Mouse (Mus musculus) liver, embryonic 11.5 days (tissue): ENCODE measurements at regions not wholly inside any gene's neighbourhood (a gene's known extent, or its start where the extent isn't known, plus 50 kb on each side); places are given as distances from the start of the nearest gene placed in this dataset.

Experiments
- ATAC-seq: fragments of 200-750 bp; cut with Nextera tagmentation; replicated peaks from 2 replicates; pipeline ENCODE4 v1.8.0; 2017; ENCODE audit warnings: moderate number of reproducible peaks, mild to moderate bottlenecking, moderate TSS enrichment, moderate library complexity; ENCODE audit not compliant: low FRiP score
- DNase-seq: peaks from one replicate; pipeline ENCODE4 v3.0.0-alpha.2; 2017; ENCODE audit warnings: low spot score
- H3K27ac ChIP-seq: fragments of 300-500 bp; sonication (generic); 2 replicates; pipeline ENCODE4 v1.5.1; 2014; ENCODE audit warnings: mild to moderate bottlenecking, low read depth, low read length, control low read depth
- H3K27me3 ChIP-seq: fragments of 300-500 bp; sonication (generic); replicated peaks from 2 replicates; pipeline ENCODE4 v1.6.1; 2014; ENCODE audit warnings: low read length, mixed read lengths; ENCODE audit not compliant: control insufficient read depth, insufficient read depth
- H3K36me3 ChIP-seq: fragments of 300-500 bp; sonication (generic); 2 replicates; pipeline ENCODE4 v1.6.1; 2014; ENCODE audit warnings: mild to moderate bottlenecking, low read length, moderate library complexity, mixed read lengths; ENCODE audit not compliant: control insufficient read depth, insufficient read depth
- H3K4me1 ChIP-seq: fragments of 300-500 bp; sonication (generic); replicated peaks from 2 replicates; pipeline ENCODE4 v1.6.1; 2014; ENCODE audit warnings: low read length, mixed read lengths; ENCODE audit not compliant: control insufficient read depth, insufficient read depth
- H3K4me2 ChIP-seq: fragments of 300-500 bp; sonication (generic); 2 replicates; pipeline ENCODE4 v1.6.1; 2014; ENCODE audit warnings: mild to moderate bottlenecking, control low read depth, moderate library complexity
- H3K4me3 ChIP-seq: fragments of 300-500 bp; sonication (generic); 2 replicates; pipeline ENCODE4 v1.5.1; 2014; ENCODE audit warnings: low read depth, low read length, control low read depth
- H3K9ac ChIP-seq: fragments of 300-500 bp; sonication (generic); 2 replicates; pipeline ENCODE4 v1.6.1; 2014; ENCODE audit warnings: low read depth, low read length, control low read depth
- H3K9me3 ChIP-seq: fragments of 300-500 bp; sonication (generic); 2 replicates; pipeline ENCODE4 v1.6.1; 2016; ENCODE audit warnings: low read length, inconsistent platforms, mixed read lengths; ENCODE audit not compliant: control insufficient read depth
- WGBS: fragments of 180-500 bp; shearing (Covaris S2); extraction: QIAGEN DNeasy Blood & Tissue Kit; methylation state at CpG from one replicate; pipeline ENCODE4 v1.1.7; 2014; 5-methylcytosine and 5-hydroxymethylcytosine counted together

- H3K27me3 ChIP-seq, result no peaks in the 10 kb centered on the region
- no peaks in the 10 kb centered on the region for H3K4me1 ChIP-seq
- no peak overlapping the region for H3K4me2 ChIP-seq
- no peak for DNase-seq
- H3K36me3 ChIP-seq, result no peaks in the 10 kb centered on the region
- no peak overlapping the region for H3K27ac ChIP-seq
- H3K9ac ChIP-seq, result no peak overlapping the region
- no peaks in the 10 kb centered on the region for H3K9me3 ChIP-seq
- no peak for ATAC-seq
- 72% methylated on average over 20 of the region's 20 CpGs for WGBS
- no peak overlapping the region for H3K4me3 ChIP-seq
Observed at GRCm38 (mm10) chr13:63627184-63627893, 53.9 kb upstream of the Ptch1 start.

DNA sequence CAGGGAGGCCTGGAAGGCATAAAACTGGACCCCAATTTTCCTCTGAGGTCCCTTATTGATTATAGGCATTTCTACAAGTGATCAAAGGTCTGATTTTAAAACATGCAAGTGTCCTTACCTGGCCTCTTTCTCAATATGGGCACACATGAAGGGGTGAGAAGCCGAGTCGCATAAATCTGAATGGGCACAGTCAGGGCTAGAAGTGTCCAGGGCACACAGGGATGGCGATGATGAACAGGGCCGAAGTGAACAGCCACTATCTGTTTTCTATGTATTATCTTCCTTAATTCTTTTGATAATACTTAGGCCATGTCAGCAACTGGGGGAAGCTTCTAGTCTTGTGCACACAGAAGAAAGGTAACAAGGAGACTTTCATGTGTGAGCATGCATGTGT is 54.5 kb upstream of the Ptch1 start:
- Histone ChIP-seq H3K27me3 (no peaks in the 10 kb centered on the region), H3K9ac (no peak overlapping the region), H3K4me1 (no peaks in the 10 kb centered on the region), H3K4me3 (no peak overlapping the region), H3K36me3 (no peaks in the 10 kb centered on the region), H3K27ac (no peak overlapping the region), H3K4me2 (no peak overlapping the region), H3K9me3 (no peaks in the 10 kb centered on the region)
- WGBS, result 85% methylated on average over 4 of the region's 4 CpGs
- DNase-seq (no peak), ATAC-seq (no peak)

- Histone ChIP-seq H3K36me3 (no peaks in the 10 kb centered on the region), H3K9ac (no peak overlapping the region), H3K9me3 (no peaks in the 10 kb centered on the region), H3K4me2 (no peak overlapping the region), H3K4me3 (no peak overlapping the region), H3K27me3 (no peaks in the 10 kb centered on the region), H3K27ac (no peak overlapping the region), H3K4me1 (no peaks in the 10 kb centered on the region)
- ATAC-seq (no peak), DNase-seq (no peak)
- 58% methylated on average over 5 of the region's 5 CpGs for WGBS
Observed at GRCm38 (mm10) chr13:63631771-63632347, 58.5 kb upstream of the Ptch1 start.

- H3K9me3 ChIP-seq, result no peaks in the 10 kb centered on the region
- WGBS, result 74% methylated on average over 2 of the region's 2 CpGs
- ATAC-seq, result no peak
- no peak for DNase-seq
- no peak overlapping the region for H3K27ac ChIP-seq
- no peak overlapping the region for H3K4me3 ChIP-seq
- no peaks in the 10 kb centered on the region for H3K27me3 ChIP-seq
- H3K4me1 ChIP-seq, result no peaks in the 10 kb centered on the region
- no peak overlapping the region for H3K9ac ChIP-seq
- no peaks in the 10 kb centered on the region for H3K36me3 ChIP-seq
- H3K4me2 ChIP-seq, result no peak overlapping the region
Observed at GRCm38 (mm10) chr13:63634294-63634693, 60.9 kb upstream of the Ptch1 start.

DNA sequence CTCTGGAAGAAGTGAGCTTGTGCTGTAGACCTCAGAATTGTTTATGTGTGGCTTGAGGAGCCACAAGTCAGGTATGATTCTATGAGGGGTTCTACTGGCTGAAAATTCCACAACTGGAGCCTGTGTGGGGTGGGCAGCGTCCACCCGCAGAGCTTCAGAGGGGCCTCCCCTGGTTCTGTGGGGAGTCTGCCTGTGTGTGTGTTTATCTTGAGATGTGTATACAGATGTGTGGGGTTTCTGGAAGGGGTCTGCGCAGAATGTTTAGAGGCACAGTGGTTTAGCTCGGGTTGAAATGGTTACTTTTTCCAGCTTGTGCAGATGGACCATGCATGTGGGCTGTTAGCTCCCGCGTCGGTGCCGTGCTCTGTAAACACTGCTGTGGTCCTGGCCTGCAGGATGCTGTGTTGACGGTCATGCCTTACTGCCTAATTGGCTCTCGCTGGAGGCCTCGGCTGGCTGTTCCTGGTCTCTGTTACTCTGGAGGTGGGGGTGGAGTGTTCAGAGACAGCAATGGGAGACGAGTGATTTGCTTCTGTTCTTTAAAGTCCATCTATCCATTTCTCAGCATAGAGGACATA is 68.3 kb upstream of the Ptch1 start:
- Histone ChIP-seq H3K9me3 (no peaks in the 10 kb centered on the region), H3K4me3 (no peak overlapping the region), H3K4me2 (no peak overlapping the region), H3K4me1 (no peaks in the 10 kb centered on the region; the same call in 1 of the 2 replicates), H3K36me3 (no peaks in the 10 kb centered on the region), H3K27ac (no peak overlapping the region), H3K9ac (no peak overlapping the region), H3K27me3 (no peaks in the 10 kb centered on the region)
- ATAC-seq, result no peak
- 44% methylated on average over 12 of the region's 12 CpGs for WGBS
- no peak for DNase-seq

DNA sequence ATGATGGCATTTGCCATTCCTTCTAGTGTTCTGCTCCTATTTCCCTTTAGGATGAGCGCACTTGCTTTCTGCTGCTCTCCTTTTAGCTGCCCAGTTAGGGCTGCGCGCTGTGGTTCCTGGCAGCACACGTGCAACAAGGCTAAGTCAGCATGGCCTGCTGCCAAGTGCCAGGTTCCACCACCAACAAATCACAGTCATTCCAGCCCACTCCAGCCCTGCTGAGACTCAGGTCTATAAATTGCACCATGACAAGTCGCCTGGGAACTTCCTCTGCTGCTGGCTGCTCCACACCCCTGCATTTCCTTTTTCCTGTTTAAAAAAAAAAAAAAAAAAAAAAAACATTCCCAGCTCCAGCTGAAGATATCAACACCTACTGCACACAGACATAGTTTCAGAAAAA is 69.2 kb upstream of the Ptch1 start:
- no peak overlapping the region for H3K9ac ChIP-seq
- WGBS, result 51% methylated on average over 5 of the region's 5 CpGs
- ATAC-seq, result no peak; the same call in 1 of the 2 replicates
- H3K4me1 ChIP-seq, result no peaks in the 10 kb centered on the region; the same call in 1 of the 2 replicates
- H3K4me3 ChIP-seq, result no peak overlapping the region
- H3K9me3 ChIP-seq, result no peaks in the 10 kb centered on the region
- no peak overlapping the region for H3K4me2 ChIP-seq
- no peaks in the 10 kb centered on the region for H3K36me3 ChIP-seq
- 0 out of 2 replicates have a peak overlapping the region, but pooled peaks have one; percentile 45 for H3K27ac ChIP-seq
- no peaks in the 10 kb centered on the region for H3K27me3 ChIP-seq
- DNase-seq, result no peak

DNA sequence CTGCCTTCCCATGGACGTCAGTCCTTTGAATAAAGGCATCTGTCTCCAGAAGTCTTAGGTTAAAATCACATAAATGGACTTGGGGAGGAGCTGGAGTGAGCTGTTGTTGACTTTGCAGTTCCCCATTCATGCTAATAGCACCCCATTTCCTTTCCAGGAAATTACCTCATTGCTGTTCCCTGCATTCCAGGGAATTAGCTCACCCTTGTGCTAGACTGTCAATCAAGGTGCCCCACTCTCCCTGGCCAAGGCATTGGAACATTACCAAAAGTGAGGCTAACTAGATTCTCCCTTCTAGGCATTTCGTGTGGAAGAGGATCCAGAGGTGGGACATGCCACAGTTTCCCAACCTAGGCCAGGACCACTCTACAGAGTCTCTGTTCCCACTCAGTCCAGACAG is 70.0 kb upstream of the Ptch1 start:
- ATAC-seq, result no peak
- H3K9ac ChIP-seq, result no peak overlapping the region
- no peak overlapping the region for H3K4me3 ChIP-seq
- 59% methylated on average over 2 of the region's 2 CpGs for WGBS
- no peaks in the 10 kb centered on the region; the same call in 1 of the 2 replicates for H3K4me1 ChIP-seq
- no peak overlapping the region for H3K4me2 ChIP-seq
- H3K36me3 ChIP-seq, result no peaks in the 10 kb centered on the region
- 0 out of 2 replicates have a peak overlapping the region, but pooled peaks have one; percentile 45 for H3K27ac ChIP-seq
- H3K27me3 ChIP-seq, result no peaks in the 10 kb centered on the region
- DNase-seq, result no peak
- no peaks in the 10 kb centered on the region for H3K9me3 ChIP-seq

DNA sequence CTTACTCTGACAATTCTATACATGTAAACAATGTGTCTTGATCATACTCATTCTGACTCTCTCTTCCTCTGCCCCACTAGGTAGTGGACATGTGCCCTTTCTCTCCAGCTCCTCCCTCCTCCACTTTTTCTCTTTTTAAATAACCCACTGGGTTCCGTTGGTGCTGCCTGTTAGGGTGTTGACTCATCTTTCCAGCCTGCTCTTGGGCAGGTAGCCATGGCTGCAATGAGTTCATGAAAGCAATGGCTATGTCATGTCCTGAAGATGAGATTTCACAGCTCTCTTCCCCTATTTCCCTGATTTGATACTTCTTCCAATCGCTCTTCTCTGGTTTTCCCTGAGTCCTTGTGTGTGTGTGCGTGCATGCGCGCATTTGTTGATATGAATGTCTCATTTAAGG is 70.9 kb upstream of the Ptch1 start:
- 84% methylated on average over 5 of the region's 5 CpGs for whole genome bisulfite sequencing
- DNase-seq (no peak), ATAC-seq (no peak)
- H3K9ac ChIP-seq, result no peak overlapping the region
- H3K27ac ChIP-seq, result no peak overlapping the region
- H3K4me2 ChIP-seq, result no peak overlapping the region
- H3K4me1 ChIP-seq, result no peaks in the 10 kb centered on the region; the same call in 1 of the 2 replicates
- no peaks in the 10 kb centered on the region for H3K27me3 ChIP-seq
- no peaks in the 10 kb centered on the region for H3K9me3 ChIP-seq
- no peak overlapping the region for H3K4me3 ChIP-seq
- H3K36me3 ChIP-seq, result no peaks in the 10 kb centered on the region
